Mouse (Mus musculus): Measurements from ENCODE around the gene Lclat1.

DNA sequence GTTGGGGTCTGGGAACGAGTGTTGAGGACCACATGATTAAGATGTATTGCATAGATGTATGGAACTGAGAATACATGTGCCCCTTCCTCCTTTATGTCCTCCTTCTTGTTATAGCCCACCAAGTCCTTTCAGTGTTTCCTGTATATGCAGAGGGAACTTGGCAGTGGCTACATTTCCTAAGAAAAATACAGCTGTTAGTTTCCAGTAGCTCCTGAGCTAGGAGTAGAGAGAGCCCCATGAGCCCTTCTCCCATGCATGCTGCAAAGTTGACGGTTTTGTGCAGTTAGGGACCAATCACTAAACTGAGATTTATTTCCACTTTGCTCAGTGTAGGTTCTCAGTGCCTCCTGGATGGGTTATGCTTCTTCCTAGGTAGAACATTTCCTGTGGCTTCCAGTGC lies 105.9 kb downstream of the Lclat1 start:
- TF ChIP-seq POLR2A (IDR thresholded peaks at IDR 0.05; ENCODE audit: borderline replicate concordance, low read depth, low read length) (no peak), CTCF (IDR thresholded peaks at IDR 0.05; ENCODE audit: low read depth, low read length) (no peak)

All from bone marrow macrophage, adult 2 months (primary cell).